Mouse (Mus musculus) megakaryocyte, embryonic 14.5 days (primary cell): Measurements from ENCODE around the gene Prdm15.
A peak's percentile ranks its signal among the peaks of the same experiment; 100 is the strongest.

Experiments used
- FLI1 ChIP-seq: IDR thresholded peaks from 2 replicates; pipeline ENCODE4 v1.6.1; 2012; ENCODE audit warnings: low read length, inconsistent platforms, mixed read lengths
- GATA1 ChIP-seq: IDR thresholded peaks from 3 replicates; pipeline ENCODE4 v1.6.1; 2012; ENCODE audit warnings: mixed read lengths, low read length, inconsistent platforms, borderline replicate concordance

- TF ChIP-seq FLI1 (peak; percentile 80; the same call in 1 of the 2 replicates), GATA1 (no peak)
Observed at GRCm38 (mm10) chr16:97851741-97852319, at the start of gene Prdm15.
